Mouse (Mus musculus) thymus, adult 2 months (tissue): ENCODE measurements around the gene Sptan1. TPM values are rescaled to one million over a fixed set of nuclear protein-coding genes. Genes with fewer than 3 reads are reported as not detected.
A peak's percentile ranks its signal among the peaks of the same experiment; 100 is the strongest.

Experiments
- DNase-seq: peaks from one replicate; pipeline ENCODE4 v3.0.0; 2021
- H3K27ac ChIP-seq: fragments of 200-500 bp; 2 replicates; pipeline ENCODE4 v1.5.1; 2012; ENCODE audit warnings: low read length, control low read depth; ENCODE audit not compliant: control insufficient read depth, insufficient read depth
- H3K27me3 ChIP-seq: fragments of 200-500 bp; 2 replicates; pipeline ENCODE4 v1.6.1; 2012; ENCODE audit warnings: mild to moderate bottlenecking, low read length, moderate library complexity, mixed read lengths; ENCODE audit not compliant: control insufficient read depth, insufficient read depth
- H3K36me3 ChIP-seq: fragments of 200-500 bp; 2 replicates; pipeline ENCODE4 v1.6.1; 2012; ENCODE audit warnings: mild to moderate bottlenecking, low read length, moderate library complexity; ENCODE audit not compliant: control insufficient read depth, insufficient read depth
- H3K4me1 ChIP-seq: fragments of 200-500 bp; replicated peaks from 2 replicates; pipeline ENCODE4 v1.6.1; 2012; ENCODE audit warnings: low read length; ENCODE audit not compliant: control insufficient read depth, insufficient read depth
- H3K4me3 ChIP-seq: fragments of 200-500 bp; 2 replicates; pipeline ENCODE4 v1.5.1; 2012; ENCODE audit warnings: mild to moderate bottlenecking, low read length, control low read depth, moderate library complexity; ENCODE audit not compliant: control insufficient read depth, insufficient read depth
- CTCF ChIP-seq: fragments of 200-500 bp; IDR thresholded peaks from 2 replicates; pipeline ENCODE4 v1.5.1; 2012; ENCODE audit warnings: mild to moderate bottlenecking, control low read depth, low read length, moderate library complexity, borderline replicate concordance; ENCODE audit not compliant: control insufficient read depth, poor library complexity, insufficient read depth; ENCODE audit errors: extremely low read depth
- POLR2A ChIP-seq: fragments of 200-500 bp; IDR thresholded peaks from 2 replicates; pipeline ENCODE4 v1.6.1; 2012; ENCODE audit warnings: mild to moderate bottlenecking, low read length, control low read depth, moderate library complexity; ENCODE audit not compliant: control insufficient read depth, poor library complexity, insufficient read depth; ENCODE audit errors: extremely low read depth
- WGBS: fragments of 180-500 bp; shearing (Covaris S2); methylation state at CpG from one replicate; pipeline ENCODE4 v1.1.7; 2018; 5-methylcytosine and 5-hydroxymethylcytosine counted together
- polyA plus RNA-seq: library from polyadenylated mRNA; depleted of rRNA; stranded (reverse); fragments of >200 nt; gene quantifications from 2 replicates; pipeline ENCODE4 v1.2.3, GENCODE M21; 2012; rRNA removed

Gene Sptan1
- polyA plus RNA-seq, 1 experiment, result 168 TPM

DNA sequence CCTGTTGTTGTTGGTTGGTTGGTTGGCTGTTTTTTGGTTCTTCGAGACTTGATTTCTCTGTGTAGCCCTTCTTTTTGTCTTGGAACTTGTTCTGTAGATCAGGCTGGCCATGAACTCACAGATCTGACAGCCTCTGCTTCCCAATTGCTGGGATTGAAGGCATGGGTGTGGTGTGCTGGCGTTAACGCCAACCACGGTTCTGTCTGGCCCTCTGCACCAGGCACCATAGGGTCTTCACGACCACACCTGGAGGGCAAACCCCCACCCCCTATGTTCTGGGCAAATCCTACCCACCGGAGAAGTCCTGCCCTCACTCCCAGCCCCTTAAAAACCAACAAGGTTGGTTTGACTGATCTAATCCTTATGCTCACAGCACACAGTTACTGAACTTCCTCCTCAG, 111.6 kb downstream of the Sptan1 start:
- Histone ChIP-seq H3K4me3 (no peak overlapping the region), H3K36me3 (no peaks in the 10 kb centered on the region), H3K27me3 (no peaks in the 10 kb centered on the region), H3K27ac (no peak overlapping the region), H3K4me1 (peaks cover 14% of the 10 kb centered on the region)
- 70% methylated on average over 6 of the region's 6 CpGs for WGBS
- no peak for TF ChIP-seq CTCF
- no peak for TF ChIP-seq POLR2A
- DNase-seq, result no peak

DNA sequence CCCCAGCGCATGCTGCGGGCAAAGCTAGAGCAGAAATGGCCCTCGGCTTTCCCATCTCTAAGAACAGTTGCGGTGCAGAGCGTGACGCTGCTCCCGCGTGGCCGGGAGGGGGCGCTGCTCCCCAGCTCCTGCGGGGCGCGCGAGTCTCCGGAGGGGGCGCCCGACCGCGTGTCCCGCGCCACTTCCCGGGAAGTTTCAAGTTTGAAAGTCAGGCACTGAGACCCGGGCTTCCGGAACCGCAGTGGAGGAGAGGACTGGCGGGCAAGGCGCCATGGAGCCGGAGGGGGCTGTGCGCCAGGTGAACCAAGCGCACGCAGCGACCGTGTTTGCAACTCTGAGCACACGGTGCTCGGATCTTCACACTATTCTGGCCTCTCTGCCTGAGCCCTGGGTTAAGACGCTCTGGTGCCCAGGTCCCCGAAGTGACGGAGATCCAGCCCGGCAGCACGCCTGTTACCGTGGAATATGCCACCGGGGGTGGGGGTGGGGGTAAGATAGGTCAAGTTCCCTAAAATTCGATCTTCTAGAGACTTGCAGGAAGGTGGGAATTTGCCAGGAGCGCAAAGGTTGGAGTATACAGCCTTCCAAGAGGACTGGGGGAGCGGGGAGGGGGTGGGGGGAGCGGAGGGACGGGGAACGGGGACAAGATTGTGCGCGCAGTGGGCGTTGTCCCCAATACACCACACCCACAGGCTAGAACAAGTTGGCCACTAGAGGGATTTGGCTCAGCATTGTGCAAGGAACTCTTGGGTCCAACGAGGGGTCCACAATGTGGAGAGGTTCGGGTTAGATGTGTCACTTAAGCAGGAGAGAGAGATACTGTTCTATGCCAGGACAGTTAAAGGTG, 112.4 kb downstream of the Sptan1 start, which contains the start of gene Pkn3:
Gene Pkn3 (plus strand): TSS at position 183 of the 847 bp plus-strand sequence.
- peak within 1 kb of the TSS; percentile 21; the same call in 1 of the 2 replicates for H3K27ac ChIP-seq
- under 1% methylated on average over 53 of the region's 53 CpGs for WGBS
- peak; percentile 100 for TF ChIP-seq CTCF
- TF ChIP-seq POLR2A, result peak; percentile 35; the same call in 1 of the 2 replicates
- no peaks in the 10 kb centered on the region for H3K27me3 ChIP-seq
- peak; percentile 77 for DNase-seq
- peak within 1 kb of the TSS; percentile 61 for H3K4me3 ChIP-seq
- H3K36me3 ChIP-seq, result no peaks in the 10 kb centered on the region
- peaks cover 14% of the 10 kb centered on the region for H3K4me1 ChIP-seq

DNA sequence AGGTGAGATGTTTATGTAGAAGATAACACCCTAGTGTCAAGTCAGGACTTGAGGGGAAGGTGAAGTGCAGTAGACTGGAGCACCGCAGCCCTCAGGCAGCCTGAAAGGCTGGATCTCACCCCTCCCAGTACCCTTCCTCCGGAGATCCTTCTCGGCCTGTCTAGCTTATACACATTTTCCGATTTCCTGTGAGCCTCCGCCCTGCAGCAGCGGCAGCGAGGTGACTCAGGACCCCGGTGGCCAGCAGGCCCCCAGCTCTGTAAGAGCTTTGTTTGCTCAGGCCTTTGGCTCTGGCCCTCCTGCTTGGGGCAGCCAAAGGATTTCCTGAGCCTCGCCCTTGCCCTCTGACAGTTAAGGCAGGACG, 113.0 kb downstream of the Sptan1 start:
- TF ChIP-seq CTCF, result peak; percentile 37; the same call in 1 of the 2 replicates
- TF ChIP-seq POLR2A, result no peak
- DNase-seq, result no peak
- 28% methylated on average over 10 of the region's 10 CpGs for WGBS
- H3K36me3 ChIP-seq, result no peaks in the 10 kb centered on the region
- H3K27me3 ChIP-seq, result no peaks in the 10 kb centered on the region
- peak overlapping the region; percentile 21; the same call in 1 of the 2 replicates for H3K27ac ChIP-seq
- H3K4me3 ChIP-seq, result no peak overlapping the region
- peaks cover 14% of the 10 kb centered on the region for H3K4me1 ChIP-seq

DNA sequence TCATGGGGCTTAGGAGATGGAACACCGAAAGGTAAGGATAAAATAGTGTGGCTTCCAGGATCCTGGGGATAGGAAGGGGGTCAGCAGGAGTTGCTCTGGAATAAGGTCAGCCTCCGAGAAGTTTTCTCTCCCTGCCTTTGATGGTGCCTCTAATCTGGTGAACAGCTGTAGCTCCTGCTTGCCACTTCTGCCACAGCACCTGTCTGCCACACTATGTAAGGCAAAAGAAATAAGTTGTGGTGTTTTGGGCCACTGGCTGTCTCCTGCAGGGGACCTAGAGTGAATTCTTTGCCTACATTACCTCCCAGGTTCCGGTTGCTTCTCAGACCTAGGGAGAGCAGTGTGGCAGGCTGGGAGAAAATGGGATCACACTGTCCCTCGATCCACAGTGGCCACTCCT, 113.4 kb downstream of the Sptan1 start:
- H3K4me1 ChIP-seq, result peaks cover 14% of the 10 kb centered on the region
- no peak for DNase-seq
- peak overlapping the region; percentile 21; the same call in 1 of the 2 replicates for H3K27ac ChIP-seq
- no peak overlapping the region for H3K4me3 ChIP-seq
- 82% methylated on average over 4 of the region's 4 CpGs for WGBS
- TF ChIP-seq CTCF (no peak), POLR2A (no peak)
- H3K36me3 ChIP-seq, result no peaks in the 10 kb centered on the region
- H3K27me3 ChIP-seq, result no peaks in the 10 kb centered on the region

DNA sequence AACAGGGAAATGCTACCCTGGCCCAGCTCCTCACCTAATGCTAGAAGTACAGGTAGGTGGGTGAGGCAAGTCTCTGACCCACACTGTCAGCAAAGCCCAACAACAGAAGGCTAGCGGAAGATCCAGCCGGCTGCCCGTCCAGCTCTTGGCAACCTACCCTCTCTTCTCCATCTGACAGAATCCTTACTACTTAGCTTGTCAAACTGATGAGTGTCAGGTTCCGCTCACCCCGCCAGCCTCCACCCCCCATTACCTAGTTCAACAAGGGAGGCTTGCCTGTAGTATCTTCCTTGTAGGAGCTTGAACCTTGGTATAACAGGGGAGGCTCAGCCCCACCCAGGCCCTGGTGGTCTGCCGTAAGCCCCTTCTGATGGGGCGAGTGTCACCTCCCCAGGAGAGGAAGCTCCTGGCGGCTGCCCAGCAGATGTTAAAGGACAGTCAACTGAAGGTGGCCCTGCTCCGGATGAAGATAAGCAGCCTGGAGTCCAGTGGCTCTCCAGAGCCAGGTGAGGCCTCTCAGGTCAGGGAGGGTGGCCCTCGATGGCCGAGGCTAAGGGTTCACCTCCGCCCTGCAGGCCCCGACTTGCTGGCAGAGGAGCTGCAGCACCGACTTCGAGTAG, 114.9 kb downstream of the Sptan1 start:
- H3K36me3 ChIP-seq, result no peaks in the 10 kb centered on the region

More for the DNA sequence above, 114.9 kb downstream of the Sptan1 start:
- no peak for DNase-seq
- 94% methylated on average over 15 of the region's 15 CpGs for WGBS
- Histone ChIP-seq H3K4me1 (peaks cover 17% of the 10 kb centered on the region), H3K27me3 (no peaks in the 10 kb centered on the region), H3K27ac (no peak overlapping the region), H3K4me3 (no peak overlapping the region)
- TF ChIP-seq POLR2A (no peak), CTCF (no peak)

Other genes starting within 250 kb of the Sptan1 start
- 0.15 and 0.34 TPM in 2 replicates for gene Gm13420, start 213.9 kb upstream of the Sptan1 start, polyA plus RNA-seq
- not detected in 2 replicates for gene Gm13547, start 206.2 kb upstream of the Sptan1 start, polyA plus RNA-seq
- 49.0 and 83.9 TPM in 2 replicates for gene Coq4, start 178.1 kb upstream of the Sptan1 start, polyA plus RNA-seq
- 61.1 and 70.5 TPM in 2 replicates for gene Trub2, start 177.1 kb upstream of the Sptan1 start, polyA plus RNA-seq
- 34.7 and 35.8 TPM in 2 replicates for gene Slc27a4, start 162.9 kb upstream of the Sptan1 start, polyA plus RNA-seq
- gene Urm1, start 145.5 kb upstream of the Sptan1 start, polyA plus RNA-seq, result 70.2 and 79.9 TPM in 2 replicates
- gene Cercam, start 96.4 kb upstream of the Sptan1 start, polyA plus RNA-seq, result 9.9 and 10.4 TPM in 2 replicates
- 60.7 and 70.7 TPM in 2 replicates for gene Odf2, start 76.3 kb upstream of the Sptan1 start, polyA plus RNA-seq
- 36.6 and 38.4 TPM in 2 replicates for gene Gle1, start 30.1 kb upstream of the Sptan1 start, polyA plus RNA-seq
- 18.3 and 23.1 TPM in 2 replicates for gene Wdr34, start 83.3 kb downstream of the Sptan1 start, polyA plus RNA-seq
- 71.7 and 103 TPM in 2 replicates for gene Set, start 91.8 kb downstream of the Sptan1 start, polyA plus RNA-seq
- 8.0 and 8.8 TPM in 2 replicates for gene Pkn3, start 112.1 kb downstream of the Sptan1 start, polyA plus RNA-seq
- 146 and 160 TPM in 2 replicates for gene Zdhhc12, start 128.1 kb downstream of the Sptan1 start, polyA plus RNA-seq
- gene Zer1, start 159.0 kb downstream of the Sptan1 start, polyA plus RNA-seq, result 140 and 153 TPM in 2 replicates
- 92.3 and 92.9 TPM in 2 replicates for gene Tbc1d13, start 168.2 kb downstream of the Sptan1 start, polyA plus RNA-seq
- 37.8 and 40.3 TPM in 2 replicates for gene Endog, start 205.9 kb downstream of the Sptan1 start, polyA plus RNA-seq
- gene Spout1, start 212.9 kb downstream of the Sptan1 start, polyA plus RNA-seq, result 41.9 and 44.9 TPM in 2 replicates
- gene Kyat1, start 240.3 kb downstream of the Sptan1 start, polyA plus RNA-seq, result 32.3 and 35.3 TPM in 2 replicates